ENCODE assay signal across 31 mouse cellular contexts in genomic region chr11:35194826-35195225, GRCm38 (mm10).
"Had no signal": no experiment of that assay in that cellular context is flagged by ENCODE, and none has a peak within 500 bp of the region (broad histone marks: within the 10 kb centered on the region; RNA-seq: fewer than 3 reads in every experiment).

No protein-coding gene starts in this region.

- H3K4me1 ChIP-seq: liver, embryonic 12.5 days; liver, embryonic 13.5 days; liver, embryonic 15.5 days; megakaryocyte, embryonic 14.5 days; midbrain, embryonic 10.5 days; midbrain, embryonic 12.5 days; midbrain, embryonic 13.5 days; midbrain, embryonic 15.5 days; neural tube, embryonic 12.5 days; neural tube, embryonic 13.5 days had no signal

- ATAC-seq: liver, embryonic 12.5 days; liver, postnatal 0 days; lung, postnatal 0 days; midbrain, embryonic 13.5 days; midbrain, embryonic 15.5 days; midbrain, embryonic 16.5 days had no signal

- H3K4me3 ChIP-seq: limb, embryonic 12.5 days; limb, embryonic 13.5 days; limb, embryonic 15.5 days; liver, embryonic 12.5 days; liver, embryonic 13.5 days; liver, embryonic 15.5 days; lung, embryonic 15.5 days; megakaryocyte, embryonic 14.5 days; midbrain, embryonic 10.5 days; midbrain, embryonic 12.5 days; midbrain, embryonic 13.5 days; midbrain, embryonic 15.5 days; myocyte; neural tube, embryonic 12.5 days; neural tube, embryonic 13.5 days had no signal

- H3K9ac ChIP-seq: limb, embryonic 12.5 days; limb, embryonic 13.5 days; limb, embryonic 15.5 days; liver, embryonic 12.5 days; liver, embryonic 13.5 days; liver, embryonic 14.5 days; liver, embryonic 15.5 days; liver, postnatal 0 days; lung, embryonic 14.5 days; lung, embryonic 15.5 days; midbrain, embryonic 12.5 days; midbrain, embryonic 13.5 days; midbrain, embryonic 15.5 days; neural tube, embryonic 12.5 days; neural tube, embryonic 13.5 days had no signal

- H3K27me3 ChIP-seq: limb, embryonic 12.5 days; limb, embryonic 13.5 days; limb, embryonic 15.5 days; liver, embryonic 12.5 days; liver, embryonic 13.5 days; lung, embryonic 15.5 days; megakaryocyte, embryonic 14.5 days; neural tube, embryonic 12.5 days had no signal

- H3K36me3 ChIP-seq: limb, embryonic 12.5 days; limb, embryonic 13.5 days; limb, embryonic 15.5 days; liver, embryonic 12.5 days; liver, embryonic 13.5 days; liver, embryonic 15.5 days; lung, embryonic 15.5 days; midbrain, embryonic 10.5 days; midbrain, embryonic 12.5 days; midbrain, embryonic 13.5 days; midbrain, embryonic 15.5 days; neural tube, embryonic 12.5 days; neural tube, embryonic 13.5 days had no signal

- DNase-seq: left cerebral cortex, postnatal 4 days; liver; liver, embryonic 13.5 days; liver, postnatal 0 days; lung, adult 18-20 months; lung, adult 2 months; lung, postnatal 10 days; lung, postnatal 14 days; lung, postnatal 36 days; lung, postnatal 4 days; midbrain, embryonic 14.5 days had no signal

- H3K4me2 ChIP-seq: limb, embryonic 12.5 days; limb, embryonic 13.5 days; limb, embryonic 15.5 days; liver, embryonic 11.5 days; liver, embryonic 12.5 days; liver, embryonic 13.5 days; liver, embryonic 15.5 days; lung, embryonic 14.5 days; lung, embryonic 15.5 days; midbrain, embryonic 12.5 days; midbrain, embryonic 13.5 days; midbrain, embryonic 15.5 days; neural tube, embryonic 12.5 days; neural tube, embryonic 13.5 days had no signal

- H3K27ac ChIP-seq: limb, embryonic 12.5 days; limb, embryonic 13.5 days; limb, embryonic 15.5 days; liver, embryonic 12.5 days; liver, embryonic 13.5 days; liver, embryonic 14.5 days; liver, embryonic 15.5 days; lung, embryonic 15.5 days; macrophage; midbrain, embryonic 10.5 days; midbrain, embryonic 12.5 days; midbrain, embryonic 13.5 days; midbrain, embryonic 15.5 days; neural tube, embryonic 12.5 days; neural tube, embryonic 13.5 days had no signal

- H3K9me3 ChIP-seq: limb, embryonic 12.5 days; limb, embryonic 13.5 days; limb, embryonic 15.5 days; liver, embryonic 12.5 days; liver, embryonic 13.5 days; liver, embryonic 15.5 days; lung, embryonic 15.5 days; megakaryocyte, embryonic 14.5 days; midbrain, embryonic 10.5 days; midbrain, embryonic 12.5 days; midbrain, embryonic 13.5 days; midbrain, embryonic 15.5 days; neural tube, embryonic 12.5 days; neural tube, embryonic 13.5 days had no signal
